Mouse (Mus musculus) MN1 (cell line): ENCODE measurements around the gene D16Ertd472e.
"Not testable (repeated sequence)": the region's sequence is repeated elsewhere in the genome, so short reads cannot be mapped to it uniquely, and the experiment has no call there.

Experiments
- DNase-seq: peaks from one replicate; pipeline ENCODE4 v3.0.0-alpha.2; 2016; ENCODE audit warnings: low spot score

Gene D16Ertd472e

DNA sequence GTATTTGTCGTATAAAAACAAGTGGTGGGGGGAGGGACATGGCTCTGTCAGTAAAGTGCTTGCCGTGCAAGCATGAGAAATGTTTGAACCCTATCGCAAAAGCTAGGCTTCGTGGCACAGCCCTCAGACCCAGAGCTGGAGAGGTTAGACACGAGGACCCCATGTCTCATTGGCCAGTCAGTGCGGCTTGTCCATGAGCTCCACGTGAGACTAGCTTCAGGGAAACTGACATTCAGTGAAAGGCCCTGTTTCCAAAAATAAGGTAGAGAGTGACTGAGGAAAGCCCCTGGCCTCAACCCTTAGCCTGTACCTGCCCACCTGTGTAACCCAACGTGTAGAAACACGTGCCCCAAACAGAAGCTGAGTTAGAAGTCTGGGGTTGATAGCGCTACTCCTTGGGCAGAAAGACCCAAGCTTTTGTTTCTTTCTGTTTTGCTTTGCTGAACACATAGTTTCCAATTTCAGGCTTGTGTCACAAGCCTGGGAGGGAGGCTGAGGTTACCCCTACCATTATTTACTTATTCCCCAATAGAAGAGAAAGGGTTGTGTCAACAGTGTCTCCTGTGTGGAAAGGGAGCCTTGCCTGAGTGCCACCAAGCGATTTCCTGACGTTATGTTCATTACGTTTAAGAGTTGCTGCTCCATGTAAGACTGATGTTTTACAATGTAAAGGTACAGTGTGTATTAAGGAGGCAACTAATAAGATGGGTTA is 12.2 kb downstream of the D16Ertd472e start:
- no peak for DNase-seq

DNA sequence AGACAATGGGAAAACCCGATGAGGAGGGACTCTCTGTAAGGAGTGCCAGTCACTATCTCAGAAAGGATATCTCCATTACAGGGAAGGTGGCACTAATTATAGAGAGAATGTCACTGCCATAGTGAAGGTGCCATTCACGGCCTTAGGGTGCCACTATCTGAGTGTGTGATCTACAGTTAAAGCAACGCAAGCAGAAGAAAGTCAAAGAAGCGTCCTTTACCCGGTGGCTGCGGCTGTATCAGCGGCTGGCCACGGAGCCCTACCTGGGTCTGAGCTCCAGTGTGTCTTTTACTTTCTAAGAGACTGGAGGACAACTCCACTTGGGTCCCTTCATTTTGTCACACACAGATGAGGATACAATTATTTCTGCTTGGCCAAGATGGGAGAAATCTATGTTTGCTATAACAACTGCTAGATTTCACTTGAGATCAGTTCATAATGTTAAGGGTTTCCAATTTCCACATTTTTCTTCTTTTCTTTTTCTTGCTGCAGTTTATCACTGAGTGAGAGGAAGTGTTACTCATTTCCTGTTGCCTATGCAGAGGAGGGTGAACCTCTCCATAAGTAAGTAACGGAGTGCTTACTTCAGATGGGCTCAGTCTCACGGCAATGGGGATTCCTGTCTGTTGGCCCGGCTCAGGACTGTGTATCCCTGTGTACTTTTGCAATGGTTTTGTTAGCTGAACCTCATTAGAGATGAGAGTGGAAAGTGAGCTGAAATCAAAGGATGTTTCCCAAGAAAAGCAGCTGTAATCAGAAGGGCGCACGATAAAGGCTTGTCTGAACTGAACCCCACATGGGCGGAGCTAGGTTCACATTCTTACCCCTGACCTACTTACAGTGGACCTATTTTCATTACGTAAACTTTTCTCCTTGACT is 13.2 kb downstream of the D16Ertd472e start:
- DNase-seq, result no peak

DNA sequence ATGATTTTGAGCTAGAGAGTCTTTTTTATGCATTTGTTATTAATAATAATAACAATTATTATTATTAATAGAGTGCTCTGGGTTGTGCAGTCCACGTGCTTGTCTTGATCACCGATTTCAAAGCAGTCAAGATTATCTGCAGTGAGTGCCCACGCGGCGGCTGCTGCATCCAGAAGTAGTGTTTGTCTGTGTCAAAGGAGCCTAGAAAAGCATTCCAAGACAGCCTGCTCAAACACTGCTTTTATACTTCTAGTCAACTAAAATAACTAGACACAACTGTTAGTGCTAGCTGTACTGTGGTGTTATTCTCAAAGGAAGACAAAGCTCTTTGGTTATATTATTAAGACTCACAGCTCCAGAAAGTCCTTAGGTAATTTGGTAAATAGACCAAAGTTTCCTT is 15.9 kb downstream of the D16Ertd472e start:
- DNase-seq, result no peak

DNA sequence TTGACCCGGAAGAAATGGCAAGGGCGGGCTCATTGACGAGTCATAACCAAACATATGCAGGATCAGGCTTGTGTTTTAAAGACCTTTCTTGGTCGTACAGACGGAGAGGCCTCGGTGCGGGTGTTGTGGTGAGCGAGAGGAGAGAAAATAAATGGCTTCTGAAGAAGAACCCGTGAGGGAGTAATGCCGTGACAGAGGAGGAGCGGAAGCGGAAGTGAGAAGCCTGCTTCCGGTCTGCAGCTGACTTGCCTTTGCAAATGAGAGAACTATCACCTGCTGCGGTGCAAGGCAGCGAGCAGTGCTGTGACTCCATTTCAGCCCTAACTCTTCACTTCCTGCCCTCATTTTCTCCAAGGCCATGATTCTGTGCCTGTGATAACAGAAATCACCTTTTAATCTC is 16.4 kb downstream of the D16Ertd472e start:
- no peak for DNase-seq

DNA sequence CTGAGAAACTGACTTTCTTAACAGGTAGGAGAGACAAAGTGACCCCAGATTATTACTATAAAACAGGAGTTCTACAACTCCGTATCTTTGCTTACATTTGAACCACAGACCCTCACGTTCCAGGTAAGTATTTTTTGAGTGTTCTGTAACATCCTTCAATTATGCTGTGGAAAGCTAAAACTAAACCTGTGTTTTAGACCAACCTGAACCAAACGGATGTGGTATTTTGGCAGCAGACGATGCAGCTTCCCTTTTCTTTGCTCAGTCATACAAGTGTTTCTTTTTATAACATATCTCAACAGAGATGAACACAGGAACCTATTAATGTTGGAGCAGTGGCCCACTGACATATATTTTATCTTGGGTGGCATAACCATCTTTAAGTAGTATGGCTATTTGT is 18.9 kb downstream of the D16Ertd472e start:
- DNase-seq, result no peak

DNA sequence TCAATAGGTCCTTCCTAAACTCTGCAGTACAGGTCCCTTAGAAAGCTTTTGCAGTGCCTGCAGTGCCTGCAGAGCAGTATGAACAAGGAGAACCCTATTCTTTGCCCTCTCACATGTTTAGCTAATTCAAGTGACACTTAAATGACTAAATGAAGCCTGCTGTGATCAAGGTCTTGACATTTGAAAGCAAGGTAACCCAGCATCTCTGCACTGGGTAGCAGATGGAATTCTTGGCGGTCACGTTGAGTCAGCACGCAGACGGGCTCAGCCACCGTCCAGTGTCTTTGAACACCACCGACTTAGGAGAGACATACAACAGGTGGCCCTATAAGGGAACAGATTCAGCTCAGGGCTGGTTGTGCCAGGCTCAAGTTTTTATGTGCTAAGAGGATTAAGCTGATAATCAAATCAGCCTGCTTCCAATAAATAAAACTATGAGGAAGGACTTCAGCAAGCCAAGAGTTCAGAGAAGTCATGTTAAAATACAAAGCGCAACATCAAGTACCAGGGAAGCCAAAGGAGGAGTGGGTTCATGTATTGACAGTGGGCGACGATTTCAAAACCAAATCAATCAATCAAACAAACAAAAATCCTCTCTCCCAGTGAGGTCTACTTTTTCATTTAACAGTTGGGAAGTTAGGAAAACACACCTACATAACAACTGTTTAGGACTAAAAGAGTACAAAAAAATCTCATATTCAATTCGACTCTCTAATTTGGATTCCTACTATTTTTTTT is 21.4 kb downstream of the D16Ertd472e start:
- no peak for DNase-seq

DNA sequence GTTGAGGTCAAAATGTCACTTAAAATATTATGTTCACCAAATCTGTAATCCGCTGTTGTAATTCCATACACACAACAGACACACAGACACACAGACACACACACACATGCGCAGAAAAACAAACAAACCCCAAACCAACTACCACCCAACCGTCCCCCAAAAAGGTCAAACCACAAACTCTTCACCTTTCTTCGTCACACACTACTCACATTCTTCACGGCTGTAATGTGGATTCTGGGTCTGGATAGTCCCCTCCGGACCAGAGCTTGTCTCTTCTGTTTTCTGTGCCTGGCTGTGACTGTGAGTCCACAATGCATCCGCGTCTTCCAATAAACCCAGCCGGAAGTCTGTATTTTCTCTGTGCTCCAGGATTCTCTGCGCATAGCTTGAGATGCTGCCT is 29.1 kb downstream of the D16Ertd472e start:
- DNase-seq, result no peak

DNA sequence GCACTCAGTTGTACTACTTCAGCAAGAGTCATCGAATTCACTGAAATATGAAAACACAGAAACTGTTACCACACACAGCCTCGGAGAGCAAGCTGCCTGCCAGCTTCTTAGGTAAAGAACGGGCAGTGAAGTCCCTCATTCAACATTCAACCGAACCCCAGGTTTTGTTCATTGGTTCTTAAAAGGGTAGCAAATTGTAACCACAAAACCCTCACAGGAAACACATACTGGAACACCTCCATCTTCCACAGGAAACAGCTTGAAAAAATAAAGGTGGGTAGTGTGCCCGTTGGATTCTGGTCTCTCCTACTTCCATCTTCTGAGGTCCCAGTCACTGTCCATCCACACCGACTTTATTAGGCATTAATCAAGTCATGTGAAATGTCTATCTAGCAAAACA is 30.0 kb downstream of the D16Ertd472e start:
- no peak for DNase-seq

DNA sequence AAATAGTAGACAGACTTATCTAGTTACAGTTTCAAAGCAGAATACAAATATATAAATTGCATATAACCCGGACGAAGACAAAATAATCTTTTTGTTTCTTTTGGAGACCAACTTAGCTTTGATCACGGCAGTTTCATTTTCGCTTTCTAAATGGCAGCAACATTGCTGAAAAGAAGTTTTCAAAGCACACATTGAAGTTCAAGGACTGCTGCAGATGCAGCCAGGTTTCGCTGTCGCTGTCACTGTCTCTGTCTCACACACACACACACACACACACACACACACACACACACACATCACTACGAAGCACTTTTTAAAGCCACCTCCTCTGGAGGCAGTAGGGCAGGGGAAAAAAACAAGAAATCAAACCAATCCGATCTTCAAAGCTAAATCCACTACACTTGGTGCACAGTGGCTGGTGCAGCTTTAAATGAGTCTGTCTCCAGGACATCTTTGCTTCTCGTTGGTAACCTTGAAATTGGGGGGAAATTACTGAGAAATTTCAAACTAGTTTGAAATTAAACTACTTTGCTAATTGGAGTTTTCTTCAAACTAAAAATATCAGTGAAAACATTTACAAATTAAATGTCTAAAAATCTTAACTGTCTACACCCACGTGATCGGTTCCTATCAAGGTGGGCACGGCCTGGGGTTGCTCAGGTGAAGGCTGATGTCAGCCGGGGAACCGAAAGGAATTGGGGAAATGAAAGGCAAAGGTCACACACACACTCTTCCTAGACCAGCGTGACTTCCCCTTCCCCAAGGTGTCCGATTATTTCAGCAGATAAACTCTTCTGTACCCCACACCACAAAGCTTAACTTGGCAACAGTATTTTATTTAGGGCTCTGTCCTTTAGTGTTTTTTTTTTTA is 35.9 kb downstream of the D16Ertd472e start:
- no peak for DNase-seq

DNA sequence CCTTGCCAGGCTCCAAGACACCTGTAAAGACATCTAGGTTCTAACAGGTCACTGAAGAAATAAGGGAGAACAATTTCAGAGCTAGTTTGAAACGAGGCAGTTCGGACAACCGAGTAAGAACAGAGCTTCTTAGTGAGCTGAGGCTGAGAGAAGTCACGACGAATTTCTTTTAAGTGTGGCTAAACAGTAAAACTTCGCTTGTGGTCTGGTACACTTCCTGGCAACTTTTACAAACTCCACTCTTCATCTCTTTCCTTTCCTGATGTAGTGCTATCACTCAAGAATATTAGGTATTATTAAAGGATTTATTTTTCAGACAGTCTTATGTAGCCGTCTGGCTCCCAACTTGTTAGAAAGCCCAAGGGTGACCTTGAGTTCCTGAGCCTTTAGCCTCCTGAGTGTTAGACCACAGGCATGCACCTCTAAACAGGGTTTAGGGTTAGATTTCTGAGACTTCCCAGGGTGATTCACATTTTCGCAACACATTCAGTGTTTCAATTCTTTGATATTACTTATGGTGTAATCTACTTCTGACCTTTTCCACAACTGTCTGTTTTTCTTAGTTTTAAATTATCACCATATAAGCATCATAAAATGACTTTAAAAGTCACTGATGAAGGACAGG is 38.6 kb downstream of the D16Ertd472e start:
- DNase-seq, result no peak

DNA sequence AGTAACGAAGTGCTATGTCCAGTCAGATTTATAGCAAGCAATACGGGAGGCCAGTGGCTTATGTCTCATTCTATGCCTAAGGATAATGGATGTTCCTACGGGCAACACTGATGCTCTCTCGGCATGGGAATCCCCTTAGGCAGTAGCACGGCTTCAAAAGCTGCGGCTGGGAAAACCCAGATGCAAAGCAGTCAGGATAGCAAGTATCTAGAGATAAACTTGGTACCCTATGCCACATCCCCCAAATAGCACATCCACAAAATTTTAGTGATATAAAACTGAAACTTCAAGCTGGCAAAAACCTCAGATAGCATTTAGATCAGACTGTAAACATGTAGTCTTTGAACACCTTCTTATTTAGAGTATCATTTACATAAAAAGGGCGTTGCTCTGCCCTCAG is 39.2 kb downstream of the D16Ertd472e start:
- no peak for DNase-seq

DNA sequence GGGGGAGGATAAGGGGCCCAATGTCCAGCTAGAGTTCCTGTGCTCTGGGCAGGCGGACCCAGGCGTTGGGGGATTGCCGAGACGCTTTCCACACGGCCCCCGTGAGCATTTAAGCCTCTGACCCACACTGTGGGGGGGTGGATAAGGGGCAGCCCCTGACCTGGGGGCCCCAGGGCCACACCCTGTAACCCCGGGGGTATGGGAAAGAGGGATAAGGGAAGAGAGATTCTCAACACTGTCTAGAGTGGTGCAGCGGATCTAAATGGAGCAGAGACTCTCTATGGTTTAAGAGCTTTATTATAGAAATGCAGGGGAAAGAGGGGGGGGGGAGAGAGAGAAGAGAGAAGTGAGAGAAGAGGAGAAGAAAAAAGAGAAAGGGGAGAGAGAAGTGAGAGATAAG is 42.0 kb downstream of the D16Ertd472e start:
- DNase-seq, result no peak

DNA sequence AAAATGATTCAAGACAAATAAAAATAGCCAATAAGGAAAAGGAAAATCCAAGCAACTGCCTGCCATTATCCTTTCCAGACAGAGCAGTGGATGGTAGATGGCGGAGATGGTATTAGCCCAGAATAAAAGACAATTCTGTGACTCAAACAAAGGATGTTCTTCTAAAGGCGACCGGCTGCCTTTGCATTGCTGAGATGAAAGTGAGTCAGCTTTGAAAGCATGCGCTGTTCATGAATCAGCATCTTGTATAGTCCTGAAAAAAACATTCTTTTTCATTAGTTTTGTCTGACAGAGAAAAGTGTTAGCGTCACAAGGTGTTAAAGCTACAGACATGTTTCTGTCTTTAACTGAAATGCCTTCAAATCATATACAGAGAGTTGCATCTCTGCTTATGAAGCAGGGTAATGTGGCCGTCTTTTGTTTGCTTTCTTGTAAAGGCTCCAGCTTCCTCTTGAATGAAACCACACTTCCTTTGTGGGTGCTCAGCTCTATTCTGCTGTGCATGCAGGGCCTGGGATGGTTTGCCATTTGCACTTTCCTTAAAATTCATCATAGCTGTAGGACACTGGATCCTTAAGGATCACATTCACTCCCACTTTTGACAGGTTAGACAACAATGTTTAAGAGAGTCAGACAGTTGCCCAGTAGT is 44.4 kb downstream of the D16Ertd472e start:
- DNase-seq, result no peak

DNA sequence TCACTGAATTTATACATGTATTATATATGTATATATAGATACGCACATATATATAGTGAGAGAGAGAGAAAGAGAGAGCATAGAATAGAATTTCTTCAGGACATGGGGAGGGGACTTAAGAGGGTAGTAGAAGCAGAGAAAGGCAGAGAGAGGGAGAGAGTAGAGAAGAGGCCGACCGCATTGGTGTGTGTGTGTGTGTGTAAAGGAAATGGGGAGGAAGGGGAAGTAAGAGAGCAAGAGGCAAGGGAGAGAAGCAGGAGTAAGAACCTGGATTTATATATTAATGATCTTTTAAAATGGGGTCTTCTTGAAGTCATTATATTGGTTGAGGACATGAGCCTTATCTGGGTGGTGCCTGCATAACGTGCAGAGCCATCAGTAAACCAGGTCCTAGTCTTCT is 53.5 kb downstream of the D16Ertd472e start:
- DNase-seq, result no peak

DNA sequence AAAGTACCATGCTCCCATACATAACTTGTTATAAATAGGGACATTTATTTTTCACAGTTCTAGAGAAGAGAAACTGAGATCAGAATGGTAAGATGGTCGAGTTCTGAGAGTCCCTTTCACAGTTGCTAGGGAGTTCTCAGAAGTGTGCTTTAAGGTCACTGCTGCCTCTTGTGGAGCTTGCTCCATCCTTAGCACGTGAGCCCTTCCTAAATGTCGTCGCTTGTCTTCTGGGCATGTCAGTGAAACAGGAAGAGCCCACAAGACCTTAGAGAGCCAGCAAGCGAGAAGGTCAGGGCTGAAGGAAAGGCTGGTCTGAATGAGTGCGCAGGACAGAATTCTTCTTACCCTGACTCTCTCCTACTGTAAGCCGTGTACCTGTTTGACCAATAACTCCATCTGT is 57.8 kb downstream of the D16Ertd472e start:
- DNase-seq, result no peak

DNA sequence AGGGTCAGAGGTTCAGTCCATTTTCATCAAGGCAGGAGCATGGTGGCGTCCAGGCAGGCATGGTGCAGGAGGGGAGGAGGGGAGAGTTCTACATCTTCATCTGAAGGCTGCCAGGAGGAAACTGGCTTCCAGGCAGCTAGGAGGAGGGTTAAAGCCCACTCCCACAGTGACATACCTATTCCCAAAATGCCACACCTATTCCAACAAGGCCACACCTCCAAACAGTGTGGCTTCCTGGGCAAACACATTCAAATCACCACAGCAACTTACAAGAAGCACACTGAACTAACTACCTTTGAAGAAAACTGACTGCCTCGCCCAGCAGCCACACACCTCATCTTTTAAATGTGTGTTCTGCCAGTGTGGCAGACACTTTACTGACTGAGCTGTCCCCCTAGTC is 59.3 kb downstream of the D16Ertd472e start:
- DNase-seq, result no peak

DNA sequence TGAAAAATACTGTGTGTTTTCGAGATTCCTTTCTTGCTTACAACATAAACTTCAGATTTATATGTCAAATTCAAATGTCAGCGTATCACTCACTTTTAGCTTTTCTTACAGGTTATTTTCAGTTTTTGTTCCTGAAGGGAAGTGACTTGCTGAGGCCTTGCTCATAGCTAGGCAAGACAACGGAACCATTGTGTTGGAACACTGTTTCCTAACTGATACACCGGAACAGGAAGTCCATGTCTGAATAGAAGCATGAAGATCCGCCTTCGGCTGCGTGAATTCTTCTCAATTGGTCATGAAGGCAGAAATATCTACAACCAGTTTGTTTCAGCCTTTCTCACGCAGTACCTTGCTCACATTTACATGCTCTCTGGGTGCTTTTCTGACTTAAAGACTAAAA is 65.0 kb downstream of the D16Ertd472e start:
- no peak for DNase-seq

DNA sequence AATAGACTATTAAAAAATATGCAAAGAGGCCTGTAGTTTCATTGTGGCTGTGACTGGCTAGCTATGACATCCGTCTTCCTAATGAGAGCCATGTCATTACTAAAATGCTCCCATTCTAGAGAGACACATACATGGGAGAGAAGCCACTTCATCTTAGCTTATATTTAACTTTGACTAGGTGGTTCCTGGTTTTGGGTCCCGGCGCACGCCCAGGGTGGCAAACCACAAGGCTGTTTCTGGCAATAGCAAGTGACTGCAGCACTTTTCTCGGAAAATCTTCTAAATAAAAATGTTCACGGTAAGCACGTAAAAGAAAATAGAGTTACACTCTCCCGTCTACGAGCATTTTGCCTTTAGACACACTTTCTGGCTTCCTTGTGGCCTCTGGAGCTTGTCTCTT is 74.0 kb downstream of the D16Ertd472e start:
- no peak for DNase-seq

DNA sequence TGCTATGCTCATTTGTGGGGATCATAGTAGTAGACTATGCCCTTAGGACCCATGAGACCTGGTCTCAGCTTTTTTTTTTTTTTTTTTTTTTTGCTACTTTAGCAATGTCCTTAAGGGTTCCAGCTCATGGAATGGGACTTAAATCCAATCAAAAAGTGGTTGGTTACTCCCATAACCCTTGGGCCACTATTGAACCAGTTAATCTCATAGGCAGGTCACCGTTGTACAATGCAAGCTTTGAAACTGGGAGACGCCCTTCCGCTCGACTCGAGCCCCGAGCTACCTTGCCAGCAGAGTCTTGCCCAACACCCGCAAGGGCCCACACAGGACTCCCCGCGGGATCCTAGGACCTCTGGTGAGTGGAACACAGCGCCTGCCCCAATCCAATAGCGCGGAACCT is 83.8 kb downstream of the D16Ertd472e start:
- DNase-seq, result not testable (repeated sequence)

DNA sequence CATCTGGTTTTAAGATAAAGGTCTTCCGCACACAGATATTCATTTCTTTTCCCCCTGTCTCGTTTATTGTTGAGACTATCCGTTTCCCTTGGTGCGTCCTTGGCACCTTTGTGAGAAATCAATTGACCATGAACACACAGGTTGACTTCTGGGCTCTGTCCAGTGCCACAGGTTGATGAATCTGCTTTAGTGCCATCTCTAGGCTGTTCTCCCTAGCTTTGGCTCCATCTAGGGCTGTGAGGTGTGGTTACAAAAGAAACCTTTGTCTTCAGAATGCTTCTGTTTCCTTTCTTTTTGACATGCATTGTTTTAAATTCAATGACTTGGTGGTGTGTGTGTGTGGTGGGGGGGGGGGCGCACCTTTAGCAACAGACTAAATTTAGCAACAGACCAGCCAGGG is 85.7 kb downstream of the D16Ertd472e start:
- DNase-seq, result no peak
